Mouse (Mus musculus) large intestine, adult 2 months (tissue): ENCODE measurements around the gene Elovl3. TPM values are rescaled to one million over a fixed set of nuclear protein-coding genes. Genes with fewer than 3 reads are reported as not detected.
"Not testable (repeated sequence)": the region's sequence is repeated elsewhere in the genome, so short reads cannot be mapped to it uniquely, and the experiment has no call there.

Experiments used
- DNase-seq: peaks from one replicate; pipeline ENCODE4 v3.0.0-alpha.2; 2012; ENCODE audit warnings: low read depth, low spot score
- WGBS: fragments of 180-500 bp; shearing (Covaris S2); methylation state at CpG from one replicate; pipeline ENCODE4 v1.1.7; 2018; 5-methylcytosine and 5-hydroxymethylcytosine counted together
- polyA plus RNA-seq: library from polyadenylated mRNA; depleted of rRNA; stranded (reverse); fragments of >200 nt; gene quantifications from 2 replicates; pipeline ENCODE4 v1.2.3, GENCODE M21; 2012; rRNA removed

Gene Elovl3
- polyA plus RNA-seq: not detected in 2 replicates

DNA sequence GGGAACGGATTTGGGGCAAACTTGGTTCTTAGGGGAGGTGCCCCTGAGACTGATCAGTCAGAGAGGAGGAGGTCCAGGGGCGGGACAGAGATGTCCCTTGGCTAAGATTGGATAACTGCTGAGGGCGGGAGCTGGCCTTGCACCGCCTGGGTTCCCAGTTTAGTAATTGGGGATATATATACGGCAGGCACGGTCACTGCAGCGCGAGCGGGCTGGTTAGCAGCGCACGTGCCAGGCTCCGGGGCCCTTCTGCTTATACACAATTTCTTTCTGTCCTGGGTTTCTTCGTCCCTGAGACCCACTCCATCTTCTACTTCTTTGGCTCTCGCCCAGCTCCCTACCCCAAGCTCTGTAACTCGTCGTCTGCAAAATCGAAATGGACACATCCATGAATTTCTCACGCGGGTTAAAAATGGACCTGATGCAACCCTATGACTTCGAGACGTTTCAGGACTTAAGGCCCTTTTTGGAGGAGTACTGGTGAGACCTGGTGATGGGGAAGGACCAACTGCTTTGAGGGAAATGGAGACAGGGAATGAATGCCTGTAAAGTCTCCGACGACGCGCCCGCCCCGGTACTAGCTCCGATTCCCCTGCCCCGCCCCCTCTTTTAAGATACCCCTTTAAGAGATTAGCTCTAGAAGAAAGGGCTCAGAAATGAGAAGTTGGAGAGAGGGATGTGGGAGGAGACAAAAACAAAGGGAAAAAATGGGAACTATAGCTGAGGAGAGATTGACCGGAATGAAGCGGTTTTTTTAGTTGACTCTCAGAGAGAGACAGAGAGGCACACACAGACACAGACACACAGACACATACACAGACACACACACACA, at the start of gene Elovl3:
Elovl3 (plus strand) TSS at position 204 of the 832 bp plus-strand sequence.
- 2% methylated on average over 31 of the region's 31 CpGs for WGBS
- DNase-seq: no peak

DNA sequence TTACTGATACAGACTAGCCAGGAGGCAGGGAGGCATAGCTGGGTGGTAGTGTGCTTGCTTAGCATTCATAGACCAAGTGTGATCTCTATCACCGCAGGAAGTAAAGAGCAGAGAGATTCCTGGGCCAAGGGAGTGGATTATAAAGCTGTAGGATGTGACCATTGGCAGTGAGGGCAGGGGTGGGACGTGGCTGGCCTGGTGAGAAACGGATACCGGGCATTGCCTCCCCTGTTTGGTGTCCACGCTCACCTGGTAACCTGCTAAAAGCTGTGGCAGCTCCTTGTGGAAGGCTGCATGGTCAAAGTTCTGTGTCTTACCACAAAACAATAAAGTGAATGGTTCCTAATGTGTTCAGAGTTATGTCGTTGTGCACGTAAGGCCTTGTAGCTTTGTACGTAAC, 46.5 kb upstream of the Elovl3 start:
- 93% methylated on average over 8 of the region's 8 CpGs for WGBS
- DNase-seq: no peak

DNA sequence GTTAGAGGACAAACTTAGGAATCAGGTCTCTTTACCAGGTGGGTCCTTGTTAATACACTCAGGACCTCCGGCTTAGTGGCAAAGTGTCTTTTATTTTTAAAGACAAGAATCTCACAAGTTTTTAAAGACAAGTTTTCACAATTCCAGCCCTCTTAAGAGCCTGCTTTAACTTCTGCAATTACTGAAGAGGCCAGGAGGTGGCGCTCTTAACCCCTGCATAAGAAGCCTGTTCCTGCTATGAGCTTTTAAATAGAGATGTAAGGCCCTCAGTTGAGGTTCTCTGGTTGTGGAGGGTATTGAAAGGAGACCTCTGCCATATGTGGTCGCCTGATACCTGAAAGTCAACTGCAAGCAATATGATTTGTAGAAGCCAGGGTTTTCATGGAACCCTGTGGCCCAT, 45.4 kb upstream of the Elovl3 start:
- 54% methylated on average over 3 of the region's 3 CpGs for WGBS
- DNase-seq: peak; percentile 24

DNA sequence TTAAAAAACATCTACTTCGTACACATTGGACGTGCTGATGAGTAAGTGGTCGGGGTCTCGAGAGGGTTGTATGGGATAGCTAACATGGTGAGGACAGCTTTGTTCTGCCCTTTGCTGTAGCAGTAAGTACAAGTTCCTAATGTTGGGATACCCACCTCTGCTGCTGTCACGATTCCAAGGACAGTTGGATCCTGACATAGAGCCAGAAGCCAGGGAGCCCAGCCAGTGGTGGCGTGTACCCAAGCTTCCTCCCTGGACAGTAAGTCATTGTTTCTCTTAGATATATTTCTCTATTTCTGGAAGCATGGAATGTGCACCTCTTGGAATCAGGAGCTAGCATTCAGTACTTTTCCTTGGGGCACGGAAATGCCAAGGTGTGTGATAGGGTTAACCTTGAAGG, 43.8 kb upstream of the Elovl3 start:
- 55% methylated on average over 7 of the region's 7 CpGs for WGBS
- no peak for DNase-seq

DNA sequence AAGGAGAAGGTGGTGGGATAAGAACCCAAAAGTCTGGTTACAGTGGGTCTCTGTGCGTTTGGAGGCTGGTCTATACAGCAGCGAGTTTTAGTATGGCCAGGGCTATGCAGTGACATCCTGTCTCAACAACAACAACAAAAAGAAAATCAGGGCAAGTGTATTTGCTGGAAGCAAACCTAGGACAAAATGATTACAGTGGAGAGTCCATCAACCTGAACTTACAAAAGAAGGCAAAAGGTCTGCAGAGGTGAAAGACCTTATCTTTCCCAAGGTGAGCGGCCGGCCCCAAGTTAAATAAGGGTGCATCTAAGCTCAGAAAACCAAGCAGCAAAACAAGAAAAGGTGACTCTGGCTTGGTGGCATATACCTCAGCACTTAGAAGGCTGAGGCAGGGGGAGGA, 40.1 kb upstream of the Elovl3 start:
- 81% methylated on average over 4 of the region's 4 CpGs for WGBS
- no peak for DNase-seq

DNA sequence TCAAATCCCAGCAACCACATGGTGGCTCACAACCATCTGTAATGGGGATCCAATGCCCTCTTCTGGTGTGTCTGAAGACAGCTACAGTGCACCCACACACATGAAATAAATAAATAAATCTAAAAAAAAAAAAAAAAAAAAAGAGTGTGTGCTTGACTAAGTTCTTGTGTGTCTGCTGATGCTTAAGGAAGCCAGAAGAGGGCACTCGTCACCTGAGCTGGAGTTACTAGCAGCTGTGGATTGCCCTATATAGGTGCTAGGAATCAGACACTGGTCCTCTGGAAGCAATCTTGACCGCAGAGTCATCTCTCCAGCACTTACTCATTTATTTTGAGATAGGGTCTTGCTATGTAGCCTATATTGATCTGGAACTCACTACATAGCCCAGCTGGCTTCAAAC, 37.6 kb upstream of the Elovl3 start:
- no peak for DNase-seq
- WGBS: 96% methylated on average over 2 of the region's 2 CpGs

DNA sequence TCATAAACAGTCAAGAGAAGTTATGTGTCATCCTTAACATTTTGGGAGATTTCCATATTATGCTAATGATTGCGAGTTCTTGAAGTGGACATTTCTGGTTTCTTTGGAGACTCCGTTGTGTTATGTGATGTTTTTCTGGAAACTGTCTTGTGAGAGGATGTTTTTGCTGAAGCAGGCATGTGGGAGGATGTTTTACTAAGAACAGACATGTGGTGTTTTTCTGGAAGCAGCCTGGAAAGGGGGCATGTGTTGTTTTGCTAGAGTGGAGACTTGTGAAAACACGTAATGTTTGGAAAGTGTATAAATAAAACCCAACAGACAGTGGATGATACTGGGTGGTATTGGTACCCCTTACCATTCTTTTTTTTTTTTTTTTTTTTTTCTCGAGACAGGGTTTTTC, 36.4 kb upstream of the Elovl3 start:
- DNase-seq: no peak
- 71% methylated on average over 4 of the region's 4 CpGs for WGBS

DNA sequence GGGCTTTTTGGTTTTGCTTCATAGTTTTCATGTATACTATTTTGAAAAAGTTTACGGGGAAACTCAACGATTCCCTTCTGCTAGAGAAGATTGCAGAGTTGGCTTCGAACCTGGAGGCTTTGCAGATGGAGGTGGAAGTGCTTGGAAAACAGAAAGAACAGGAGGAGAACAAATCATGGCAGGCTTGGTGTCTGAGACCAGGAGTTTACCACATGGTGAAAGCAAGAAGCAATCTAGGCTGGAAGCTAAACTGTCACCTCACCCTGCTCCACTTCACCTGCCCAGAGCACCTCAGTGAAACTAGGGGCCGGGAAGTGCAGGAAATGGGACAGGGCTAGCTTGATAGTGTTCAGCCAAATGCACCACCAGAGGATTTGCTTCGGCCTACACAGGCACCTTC, 35.3 kb upstream of the Elovl3 start:
- no peak for DNase-seq
- 88% methylated on average over 5 of the region's 5 CpGs for WGBS

DNA sequence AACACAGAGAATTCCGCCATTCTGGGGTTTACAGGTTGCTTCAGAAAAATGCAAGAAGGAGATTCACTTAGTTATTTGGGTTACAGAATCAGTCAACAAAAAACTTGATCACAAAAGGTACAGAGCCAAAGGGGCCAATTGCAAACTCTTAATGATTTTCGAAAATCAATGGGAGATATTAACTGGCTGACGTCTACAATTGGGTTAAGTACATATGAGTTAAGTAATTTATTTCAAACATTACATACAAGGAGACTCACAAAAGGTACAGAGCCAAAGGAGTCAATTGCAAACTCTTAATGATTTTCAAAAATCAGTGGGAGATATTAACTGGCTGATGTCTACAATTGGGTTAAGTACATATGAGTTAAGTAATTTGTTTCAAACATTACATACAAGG, 32.1 kb upstream of the Elovl3 start:
- WGBS: 95% methylated on average over 3 of the region's 3 CpGs

DNA sequence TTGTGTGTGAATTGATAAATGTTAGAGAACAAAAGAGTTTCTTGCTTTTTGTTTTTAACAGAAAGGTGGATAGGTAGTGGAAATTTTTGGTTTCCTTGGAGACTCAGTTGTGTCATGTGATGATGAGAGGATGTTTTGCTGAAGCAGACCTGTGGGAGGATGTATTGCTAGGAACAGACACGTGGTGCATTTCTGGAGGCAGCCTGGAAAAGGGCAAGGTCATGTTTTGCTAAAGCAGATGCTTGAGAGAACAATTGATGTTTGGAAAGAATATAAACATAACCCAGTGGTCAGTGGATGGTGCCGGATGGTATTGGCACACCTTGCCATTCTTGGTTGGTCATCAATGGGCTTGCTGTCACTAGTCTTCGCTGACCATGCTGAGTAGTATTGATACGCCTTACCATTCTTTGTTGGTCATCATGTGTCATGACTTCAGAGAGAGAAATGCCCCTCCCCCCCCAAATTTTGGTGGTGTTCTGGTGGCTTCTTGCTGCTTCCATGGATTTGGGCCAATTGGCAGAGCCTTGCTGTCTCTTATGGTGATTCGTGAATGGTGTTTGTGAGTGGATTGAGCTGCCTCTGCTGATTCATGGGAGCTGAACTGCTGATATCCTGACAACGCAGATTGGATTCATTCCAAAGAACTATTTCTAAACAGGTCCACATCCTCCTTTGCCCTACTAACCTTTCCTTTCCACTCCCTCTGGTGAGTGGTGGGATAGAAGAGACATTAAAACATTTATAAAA, 28.1 kb upstream of the Elovl3 start:
- WGBS: 76% methylated on average over 6 of the region's 6 CpGs
- no peak for DNase-seq

More for the DNA sequence above, 32.1 kb upstream of the Elovl3 start:
- no peak for DNase-seq

DNA sequence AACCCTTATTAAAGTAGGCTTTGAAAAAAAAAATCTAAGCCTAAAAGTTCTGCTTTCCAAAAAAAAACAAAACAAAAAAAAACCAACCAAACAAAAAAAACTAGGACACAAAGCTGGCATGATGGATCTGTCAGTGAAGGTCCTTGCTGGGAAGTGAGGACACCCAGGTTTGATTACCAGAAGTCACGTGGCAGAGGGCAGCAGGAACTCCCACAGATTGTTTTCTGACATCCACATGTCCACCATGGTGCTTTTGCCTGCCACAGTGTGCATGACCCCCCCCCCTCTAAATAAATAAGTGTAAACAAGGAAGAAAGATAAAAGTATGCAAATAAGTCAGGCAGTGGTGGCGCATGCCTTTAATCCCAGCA, 27.5 kb upstream of the Elovl3 start:
- no peak for DNase-seq
- WGBS: 79% methylated on average over 2 of the region's 2 CpGs

DNA sequence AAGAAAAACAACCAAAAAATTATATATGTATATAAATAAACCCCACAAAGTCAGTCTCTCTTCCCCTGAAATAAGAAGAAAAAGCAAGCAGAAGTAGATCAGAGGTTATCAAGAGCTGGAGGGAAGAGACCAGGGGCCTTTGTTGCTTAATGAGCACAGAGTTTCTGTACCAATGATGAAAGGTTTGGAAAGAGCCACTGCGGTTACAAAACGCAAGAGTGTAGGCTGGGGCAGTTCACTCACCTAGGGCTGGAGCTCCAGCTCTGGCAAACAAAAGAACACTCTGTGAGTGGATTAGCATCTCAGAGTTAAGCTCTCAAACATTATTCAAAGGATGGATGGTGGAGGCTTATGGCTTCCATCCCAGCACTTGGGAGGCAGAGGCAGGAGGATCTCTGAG, 21.5 kb upstream of the Elovl3 start:
- DNase-seq: no peak
- 78% methylated on average over 2 of the region's 2 CpGs for WGBS

DNA sequence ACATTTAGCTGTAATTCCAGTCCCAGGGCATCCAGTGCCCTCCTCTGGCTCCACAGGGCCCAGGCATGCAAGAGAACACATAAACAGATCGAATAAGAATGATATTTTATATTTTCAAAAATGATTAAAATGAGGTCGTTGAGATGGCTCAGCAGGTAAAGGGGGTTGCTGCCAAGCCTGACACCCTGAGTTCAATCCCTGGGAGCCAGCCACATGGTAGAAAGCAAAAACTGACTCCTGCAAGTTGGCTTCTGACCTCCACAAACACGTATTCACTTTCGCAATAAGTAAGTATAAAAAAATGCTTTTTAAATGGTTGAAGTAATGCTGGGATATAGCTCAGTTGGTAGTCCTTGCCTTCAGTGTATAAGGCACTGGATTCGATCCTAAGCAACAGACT, 20.9 kb upstream of the Elovl3 start:
- DNase-seq: no peak
- 84% methylated on average over 5 of the region's 5 CpGs for WGBS

DNA sequence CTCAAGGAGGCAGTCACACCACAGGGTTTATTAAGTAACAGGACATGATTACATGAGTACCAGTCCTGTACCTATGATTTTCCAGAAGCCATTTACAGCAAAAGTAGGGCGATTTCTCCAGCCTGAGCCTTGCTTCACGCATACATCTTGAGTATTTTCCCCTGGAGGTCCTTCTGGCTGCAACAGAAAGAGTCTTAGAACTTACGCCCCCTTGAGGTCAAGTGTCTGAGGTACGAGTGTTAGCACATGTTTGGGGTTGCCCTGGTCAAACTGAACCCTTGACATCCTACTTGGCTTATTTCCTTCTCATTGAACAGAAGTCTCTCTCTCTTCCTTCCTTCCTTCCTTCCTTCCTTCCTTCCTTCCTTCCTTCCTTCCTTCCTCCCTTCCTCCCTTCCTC, 17.1 kb upstream of the Elovl3 start:
- DNase-seq: no peak
- 48% methylated on average over 4 of the region's 4 CpGs for WGBS

DNA sequence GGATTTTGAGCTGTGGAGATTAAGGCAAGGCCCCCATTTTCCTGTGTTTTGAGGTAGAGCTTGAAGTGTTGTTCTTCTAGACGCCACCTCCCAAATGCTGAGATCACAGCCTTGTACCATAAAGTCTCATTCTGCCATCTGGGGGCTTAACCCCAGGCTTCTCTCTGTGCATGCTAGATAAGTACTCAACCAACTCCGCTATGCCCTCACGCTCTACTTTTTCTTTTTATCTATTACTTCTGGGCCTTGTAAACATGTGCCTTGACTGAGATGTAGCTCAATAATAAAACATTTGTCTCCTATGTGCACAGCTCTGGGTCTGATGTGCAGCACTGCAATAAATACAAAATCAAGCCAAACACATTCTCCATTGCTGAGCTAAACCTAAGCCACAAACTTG, 12.2 kb upstream of the Elovl3 start:
- 85% methylated on average over 3 of the region's 3 CpGs for WGBS
- no peak for DNase-seq

DNA sequence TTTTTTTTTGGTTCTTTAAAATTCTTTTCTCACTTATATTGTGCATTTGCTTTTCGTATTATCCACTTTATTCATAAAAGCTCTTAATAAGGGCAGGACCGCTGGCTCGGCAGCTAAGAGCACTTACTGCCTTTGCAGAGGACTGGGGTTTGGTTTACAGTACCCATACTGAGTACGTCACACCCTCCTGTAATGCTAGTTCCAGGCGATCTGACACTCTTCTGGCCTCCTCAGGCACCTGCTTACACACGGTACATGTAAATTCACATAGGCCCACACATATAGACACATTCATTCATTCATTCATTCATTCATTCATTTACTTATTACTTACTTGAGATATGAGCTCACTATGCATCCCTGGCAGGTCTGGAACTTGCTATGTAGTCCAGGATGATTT, 10.8 kb upstream of the Elovl3 start:
- DNase-seq: no peak
- 65% methylated on average over 6 of the region's 6 CpGs for WGBS

DNA sequence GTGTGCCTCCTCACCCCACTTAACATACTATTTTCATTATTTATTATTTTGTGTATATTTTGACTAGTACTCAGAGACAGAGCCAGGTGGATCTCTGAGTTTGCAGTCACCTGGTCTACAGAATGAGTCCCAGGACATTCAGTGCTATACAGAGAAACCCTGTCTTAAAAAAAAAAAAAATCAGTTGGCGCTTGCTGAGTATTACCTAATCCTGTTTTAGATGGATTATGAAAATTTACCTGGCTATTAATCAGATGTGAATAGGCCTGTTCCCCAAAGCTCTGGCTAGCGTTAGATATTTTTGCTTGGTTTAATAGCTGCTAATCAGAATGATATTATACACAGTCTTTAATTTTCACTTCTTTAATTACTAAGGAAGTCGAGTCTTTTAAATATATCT, 7.8 kb upstream of the Elovl3 start:
- DNase-seq: no peak

DNA sequence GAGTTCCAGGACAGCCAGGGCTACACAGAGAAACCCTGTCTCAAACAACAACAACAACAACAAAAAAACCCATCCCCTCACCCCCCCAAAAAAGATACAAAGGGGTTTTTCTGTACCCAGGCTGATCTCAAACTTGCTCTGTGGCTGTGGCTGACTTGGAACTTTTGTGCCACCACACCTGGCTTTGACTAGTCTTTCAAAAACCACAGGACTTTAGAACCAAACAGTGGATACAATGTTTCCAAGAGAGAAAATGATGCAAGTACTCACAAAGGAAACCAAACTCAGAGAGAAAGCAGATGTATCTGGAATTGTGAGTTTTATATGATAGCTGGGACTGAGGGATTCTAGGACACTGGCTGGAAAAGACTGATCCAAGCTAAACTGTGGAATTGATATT, 7.0 kb upstream of the Elovl3 start:
- DNase-seq: no peak

More for the DNA sequence above, 7.8 kb upstream of the Elovl3 start:
- WGBS: 78% methylated on average over 3 of the region's 3 CpGs

DNA sequence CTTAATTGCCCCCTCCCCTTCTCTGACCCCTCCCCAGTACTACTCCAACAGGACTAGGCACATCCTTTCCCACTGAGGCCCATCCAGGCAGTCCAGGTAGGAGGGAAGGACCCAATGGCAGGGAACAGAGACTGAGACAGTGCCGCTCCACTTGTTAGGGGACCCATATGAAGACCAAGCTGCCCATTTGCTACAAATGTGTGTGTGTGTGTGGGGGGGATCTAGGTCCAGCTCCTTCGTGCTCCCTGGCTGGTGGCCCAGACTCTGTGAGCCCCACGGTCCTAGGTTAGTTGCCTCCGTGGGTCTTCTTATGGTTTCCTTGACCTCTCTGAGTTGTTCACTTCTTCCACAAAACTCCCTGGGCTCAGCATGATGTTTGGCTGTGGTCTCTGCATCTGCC, 5.4 kb upstream of the Elovl3 start:
- 85% methylated on average over 4 of the region's 4 CpGs for WGBS
- no peak for DNase-seq

DNA sequence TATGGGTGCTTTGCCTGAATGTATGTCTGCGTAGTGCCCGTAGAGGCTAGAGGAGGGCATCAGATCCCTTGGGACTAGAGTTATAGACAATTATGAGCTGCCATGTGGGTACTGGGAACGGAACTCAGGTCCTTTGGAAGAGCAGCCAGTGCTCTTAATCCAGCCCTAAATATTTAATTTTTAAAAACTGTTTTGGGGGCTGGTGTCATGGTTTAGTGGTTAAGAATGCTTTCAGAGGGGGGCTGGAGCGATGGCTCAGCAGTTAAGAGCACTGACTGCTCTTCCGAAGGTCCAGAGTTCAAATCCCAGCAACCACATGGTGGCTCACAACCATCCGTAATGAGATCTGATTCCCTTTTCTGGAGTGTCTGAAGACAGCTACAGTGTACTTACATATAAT, 2.0 kb upstream of the Elovl3 start:
- DNase-seq: not testable (repeated sequence)
- 74% methylated on average over 6 of the region's 6 CpGs for WGBS

DNA sequence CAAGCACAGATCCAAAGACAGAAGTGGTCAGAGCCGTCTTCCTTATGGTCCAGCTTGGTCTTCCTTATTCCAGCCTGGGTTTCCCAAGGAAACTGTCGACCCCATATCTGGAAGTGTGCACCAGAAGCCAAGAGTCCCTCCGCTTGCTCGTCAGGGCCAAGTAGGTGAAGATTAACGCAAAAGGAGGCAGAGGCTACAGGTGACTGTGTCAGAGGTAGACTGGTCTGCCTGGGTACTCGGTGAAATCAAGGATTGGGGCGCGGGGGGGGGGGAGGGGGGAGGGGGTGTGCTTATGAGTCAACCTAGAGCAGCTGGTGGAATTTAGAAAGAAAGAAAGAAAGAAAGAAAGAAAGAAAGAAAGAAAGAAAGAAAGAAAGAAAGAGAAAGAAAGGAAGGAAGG, 414 bp upstream of the Elovl3 start:
- WGBS: 4% methylated on average over 6 of the region's 8 CpGs
- no peak for DNase-seq
